Mouse (Mus musculus): ENCODE measurements around the gene Capn3.

GRCm38 (mm10) chr2:120470856-120471255, 15.0 kb downstream of the Capn3 start:
- TF ChIP-seq CTCF (IDR thresholded peaks at IDR 0.05; ENCODE audit: extremely low read depth, insufficient read length, insufficient replicate concordance, low read depth, low read length), result no peak
- TF ChIP-seq POLR2A (IDR thresholded peaks at IDR 0.05; ENCODE audit: low read depth, low read length), result no peak

Measured in small intestine, adult 2 months (tissue).